Mouse (Mus musculus): ENCODE measurements around the gene Aff3. TPM values are rescaled to one million over a fixed set of nuclear protein-coding genes. Genes with fewer than 3 reads are reported as not detected.
A peak's percentile ranks its signal among the peaks of the same experiment; 100 is the strongest.

Gene Aff3
- polyA plus RNA-seq, 1 experiment from 2014 or later = 1.9 TPM

- no peaks in the 10 kb centered on the region; the same call in 1 of the 2 replicates for H3K4me1 ChIP-seq (replicated peaks; ENCODE audit: control insufficient read depth, insufficient read depth)
- H3K9me3 ChIP-seq (ENCODE audit: control insufficient read depth, low read length) = no peaks in the 10 kb centered on the region
- no peak overlapping the region for H3K4me2 ChIP-seq (replicated peaks; ENCODE audit: low read depth)
- DNase-seq (ENCODE audit: low spot score) (no peak), ATAC-seq (ENCODE audit: low FRiP score, low TSS enrichment) (no peak)
- 37% methylated on average over 2 of the region's 2 CpGs for WGBS
- TF ChIP-seq EP300 (optimal IDR thresholded peaks at IDR 0.05) = no peak
- peak; percentile 62 for TF ChIP-seq CTCF (IDR thresholded peaks at IDR 0.05; ENCODE audit: low read depth)
- no peak overlapping the region for H3K27ac ChIP-seq (replicated peaks)
- H3K27me3 ChIP-seq (ENCODE audit: control insufficient read depth, insufficient read depth, low read length) = no peaks in the 10 kb centered on the region
- no peak overlapping the region for H3K4me3 ChIP-seq (ENCODE audit: low read depth, low read length)
- no peak overlapping the region for H3K9ac ChIP-seq (ENCODE audit: low read length)
- H3K36me3 ChIP-seq (ENCODE audit: control insufficient read depth, insufficient read depth, low read length) = no peaks in the 10 kb centered on the region
Observed at GRCm38 (mm10) chr1:38318614-38319013, 346.1 kb downstream of the Aff3 start.

GRCm38 (mm10) chr1:38315992-38316391, 348.8 kb downstream of the Aff3 start:
- no peak for DNase-seq (ENCODE audit: low spot score)
- H3K4me3 ChIP-seq (ENCODE audit: low read depth, low read length) = no peak overlapping the region
- H3K4me2 ChIP-seq (replicated peaks; ENCODE audit: low read depth) = no peak overlapping the region

GRCm38 (mm10) chr1:38310496-38310895, 354.3 kb downstream of the Aff3 start:
- 78% methylated on average over 8 of the region's 8 CpGs for WGBS
- no peak overlapping the region for H3K27ac ChIP-seq (replicated peaks)
- H3K4me3 ChIP-seq (ENCODE audit: low read depth, low read length) = no peak overlapping the region
- H3K4me2 ChIP-seq (replicated peaks; ENCODE audit: low read depth) = no peak overlapping the region
- ATAC-seq (ENCODE audit: low FRiP score, low TSS enrichment) = no peak
- TF ChIP-seq EP300 (optimal IDR thresholded peaks at IDR 0.05) = no peak
- no peak for TF ChIP-seq CTCF (IDR thresholded peaks at IDR 0.05; ENCODE audit: low read depth)
- no peak overlapping the region for H3K9ac ChIP-seq (ENCODE audit: low read length)
- no peaks in the 10 kb centered on the region for H3K36me3 ChIP-seq (ENCODE audit: control insufficient read depth, insufficient read depth, low read length)
- no peak for DNase-seq (ENCODE audit: low spot score)
- H3K9me3 ChIP-seq (ENCODE audit: control insufficient read depth, low read length) = no peaks in the 10 kb centered on the region
- no peaks in the 10 kb centered on the region for H3K27me3 ChIP-seq (ENCODE audit: control insufficient read depth, insufficient read depth, low read length)
- H3K4me1 ChIP-seq (replicated peaks; ENCODE audit: control insufficient read depth, insufficient read depth) = no peaks in the 10 kb centered on the region

More at GRCm38 (mm10) chr1:38315992-38316391, 348.8 kb downstream of the Aff3 start:
- no peak overlapping the region for H3K27ac ChIP-seq (replicated peaks)
- 84% methylated on average over 4 of the region's 4 CpGs for WGBS
- no peaks in the 10 kb centered on the region for H3K9me3 ChIP-seq (ENCODE audit: control insufficient read depth, low read length)
- no peaks in the 10 kb centered on the region for H3K36me3 ChIP-seq (ENCODE audit: control insufficient read depth, insufficient read depth, low read length)
- ATAC-seq (ENCODE audit: low FRiP score, low TSS enrichment) = no peak
- TF ChIP-seq CTCF (IDR thresholded peaks at IDR 0.05; ENCODE audit: low read depth) (no peak), EP300 (optimal IDR thresholded peaks at IDR 0.05) (no peak)
- no peaks in the 10 kb centered on the region for H3K27me3 ChIP-seq (ENCODE audit: control insufficient read depth, insufficient read depth, low read length)
- no peak overlapping the region for H3K9ac ChIP-seq (ENCODE audit: low read length)
- no peaks in the 10 kb centered on the region; the same call in 1 of the 2 replicates for H3K4me1 ChIP-seq (replicated peaks; ENCODE audit: control insufficient read depth, insufficient read depth)

GRCm38 (mm10) chr1:38310076-38310475, 354.7 kb downstream of the Aff3 start:
- no peak overlapping the region for H3K4me2 ChIP-seq (replicated peaks; ENCODE audit: low read depth)
- no peaks in the 10 kb centered on the region for H3K36me3 ChIP-seq (ENCODE audit: control insufficient read depth, insufficient read depth, low read length)
- no peak for TF ChIP-seq CTCF (IDR thresholded peaks at IDR 0.05; ENCODE audit: low read depth)
- no peak for TF ChIP-seq EP300 (optimal IDR thresholded peaks at IDR 0.05)
- no peak for ATAC-seq (ENCODE audit: low FRiP score, low TSS enrichment)
- H3K27ac ChIP-seq (replicated peaks) = no peak overlapping the region
- 80% methylated on average over 4 of the region's 4 CpGs for WGBS
- H3K9ac ChIP-seq (ENCODE audit: low read length) = no peak overlapping the region
- DNase-seq (ENCODE audit: low spot score) = no peak
- no peaks in the 10 kb centered on the region for H3K9me3 ChIP-seq (ENCODE audit: control insufficient read depth, low read length)
- no peaks in the 10 kb centered on the region for H3K27me3 ChIP-seq (ENCODE audit: control insufficient read depth, insufficient read depth, low read length)
- H3K4me1 ChIP-seq (replicated peaks; ENCODE audit: control insufficient read depth, insufficient read depth) = no peaks in the 10 kb centered on the region
- H3K4me3 ChIP-seq (ENCODE audit: low read depth, low read length) = no peak overlapping the region

- 94% methylated on average over 8 of the region's 8 CpGs for WGBS
- Histone ChIP-seq H3K27ac (replicated peaks) (no peak overlapping the region), H3K9me3 (ENCODE audit: control insufficient read depth, low read length) (no peaks in the 10 kb centered on the region), H3K9ac (ENCODE audit: low read length) (no peak overlapping the region), H3K4me2 (replicated peaks; ENCODE audit: low read depth) (no peak overlapping the region), H3K27me3 (ENCODE audit: control insufficient read depth, insufficient read depth, low read length) (no peaks in the 10 kb centered on the region), H3K4me3 (ENCODE audit: low read depth, low read length) (no peak overlapping the region), H3K4me1 (replicated peaks; ENCODE audit: control insufficient read depth, insufficient read depth) (no peaks in the 10 kb centered on the region), H3K36me3 (ENCODE audit: control insufficient read depth, insufficient read depth, low read length) (no peaks in the 10 kb centered on the region)
- ATAC-seq (ENCODE audit: low FRiP score, low TSS enrichment) (no peak), DNase-seq (ENCODE audit: low spot score) (no peak)
- TF ChIP-seq EP300 (optimal IDR thresholded peaks at IDR 0.05) = no peak
Observed at GRCm38 (mm10) chr1:38309341-38309740, 355.4 kb downstream of the Aff3 start.

- DNase-seq (ENCODE audit: low spot score) = no peak
- ATAC-seq (ENCODE audit: low FRiP score, low TSS enrichment) = no peak; the same call in 1 of the 2 replicates
- Histone ChIP-seq H3K4me3 (ENCODE audit: low read depth, low read length) (no peak overlapping the region), H3K27me3 (ENCODE audit: control insufficient read depth, insufficient read depth, low read length) (no peaks in the 10 kb centered on the region), H3K9me3 (ENCODE audit: control insufficient read depth, low read length) (no peaks in the 10 kb centered on the region), H3K36me3 (ENCODE audit: control insufficient read depth, insufficient read depth, low read length) (no peaks in the 10 kb centered on the region), H3K27ac (replicated peaks) (0 out of 2 replicates have a peak overlapping the region, but pooled peaks have one; percentile 18), H3K4me2 (replicated peaks; ENCODE audit: low read depth) (no peak overlapping the region), H3K4me1 (replicated peaks; ENCODE audit: control insufficient read depth, insufficient read depth) (no peaks in the 10 kb centered on the region), H3K9ac (ENCODE audit: low read length) (no peak overlapping the region)
- no peak for TF ChIP-seq CTCF (IDR thresholded peaks at IDR 0.05; ENCODE audit: low read depth)
- no peak for TF ChIP-seq EP300 (optimal IDR thresholded peaks at IDR 0.05)
- WGBS = 32% methylated on average over 3 of the region's 3 CpGs
Observed at GRCm38 (mm10) chr1:38308705-38308996, 356.1 kb downstream of the Aff3 start.

All from stomach, postnatal 0 days (tissue).